12 mouse cellular contexts compared by ENCODE assay signal in the genomic region with DNA sequence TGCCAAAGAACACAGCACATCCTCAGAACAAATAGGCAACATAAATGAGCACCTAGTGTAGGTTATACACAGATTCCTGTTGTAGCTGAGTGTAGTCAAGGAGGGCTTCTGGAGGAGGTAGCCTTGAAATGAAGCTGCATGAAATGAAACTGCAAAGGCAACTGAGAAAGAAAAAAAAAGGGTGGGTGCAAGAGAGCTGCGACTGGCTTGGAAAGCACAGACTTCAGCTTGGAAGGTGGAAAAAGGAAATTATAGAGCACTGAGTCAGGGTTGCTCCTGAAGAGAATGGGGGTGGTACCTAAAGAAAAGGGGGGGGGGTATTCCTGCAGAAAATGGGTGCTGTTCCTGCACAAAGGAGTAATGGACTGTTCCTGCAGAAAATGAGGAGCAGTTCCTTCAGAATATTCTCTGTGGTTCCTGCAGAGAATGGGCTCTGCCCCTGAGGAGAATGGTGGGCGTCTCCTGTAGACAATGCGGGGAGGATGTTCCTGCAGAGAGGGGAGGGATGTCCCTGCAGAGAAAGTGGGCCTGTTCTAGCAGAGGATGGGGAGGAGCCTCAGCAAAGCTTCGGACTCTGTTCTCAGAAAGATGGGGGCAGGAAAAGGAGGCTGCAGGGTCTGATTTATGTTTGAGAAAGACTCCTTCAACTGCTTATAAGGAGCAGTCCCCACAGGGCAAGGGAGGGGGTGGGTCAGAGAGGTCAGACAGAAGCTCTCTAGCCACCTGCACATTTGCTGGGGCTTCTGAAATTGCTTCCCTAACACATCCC.
A peak's percentile ranks its signal among the peaks of the same experiment; 100 is the strongest.
DNase-seq lines count a peak whose midpoint lies in the region; ATAC-seq lines count a peak whose summit lies in the region.
"Had no signal": no experiment of that assay in that cellular context is flagged by ENCODE, and none has a peak within 500 bp of the region (broad histone marks: within the 10 kb centered on the region; RNA-seq: fewer than 3 reads in every experiment).

No protein-coding gene starts in this region.

- no peak overlapping the region for H3K4me3 ChIP-seq in kidney, embryonic 15.5 days (replicated peaks)
- H3K4me3 ChIP-seq in embryonic facial prominence, embryonic 11.5 days (ENCODE audit: low read depth, low read length) = no peak overlapping the region
- H3K4me3 ChIP-seq in midbrain, embryonic 13.5 days (replicated peaks) = no peak overlapping the region
- H3K4me3 ChIP-seq: embryonic facial prominence, embryonic 12.5 days; heart, embryonic 13.5 days had no signal

- no peaks in the 10 kb centered on the region for H3K9me3 ChIP-seq in kidney, embryonic 15.5 days (replicated peaks)
- H3K9me3 ChIP-seq in embryonic facial prominence, embryonic 11.5 days (replicated peaks; ENCODE audit: control insufficient read depth, low read length) = no peaks in the 10 kb centered on the region
- no peaks in the 10 kb centered on the region for H3K9me3 ChIP-seq in midbrain, embryonic 13.5 days
- H3K9me3 ChIP-seq: embryonic facial prominence, embryonic 12.5 days; heart, embryonic 13.5 days had no signal

- H3K4me1 ChIP-seq in kidney, embryonic 15.5 days = peaks cover 25% of the 10 kb centered on the region
- no peaks in the 10 kb centered on the region for H3K4me1 ChIP-seq in embryonic facial prominence, embryonic 11.5 days (ENCODE audit: control insufficient read depth, insufficient read depth, low read length)
- peaks cover 24% of the 10 kb centered on the region for H3K4me1 ChIP-seq in midbrain, embryonic 13.5 days (replicated peaks)

- peak overlapping the region; percentile 4 for H3K27ac ChIP-seq in kidney, embryonic 15.5 days
- H3K27ac ChIP-seq in embryonic facial prominence, embryonic 11.5 days (replicated peaks; ENCODE audit: low read depth, low read length) = no peak overlapping the region
- peak overlapping the region; percentile 39; the same call in 1 of the 2 replicates for H3K27ac ChIP-seq in midbrain, embryonic 13.5 days
- H3K27ac ChIP-seq: embryonic facial prominence, embryonic 12.5 days; heart, embryonic 13.5 days; liver, embryonic 14.5 days had no signal

- WGBS in kidney, embryonic 15.5 days = 14% methylated on average over 4 of the region's 4 CpGs
- 17% methylated on average over 4 of the region's 4 CpGs for WGBS in embryonic facial prominence, embryonic 11.5 days
- 19% methylated on average over 4 of the region's 4 CpGs for WGBS in midbrain, embryonic 13.5 days

- H3K4me2 ChIP-seq in kidney, embryonic 15.5 days = no peak overlapping the region
- H3K4me2 ChIP-seq in embryonic facial prominence, embryonic 11.5 days (ENCODE audit: low read depth, low read length) = no peak overlapping the region
- H3K4me2 ChIP-seq in midbrain, embryonic 13.5 days (replicated peaks) = no peak overlapping the region
- H3K4me2 ChIP-seq: embryonic facial prominence, embryonic 12.5 days had no signal

- peak; percentile 79 for ATAC-seq in kidney, embryonic 15.5 days (replicated peaks; ENCODE audit: low FRiP score)
- ATAC-seq in embryonic facial prominence, embryonic 11.5 days (replicated peaks; ENCODE audit: insufficient number of reproducible peaks, low FRiP score, low TSS enrichment, low read depth) = peak; percentile 66
- peak; percentile 21; the same call in 1 of the 2 replicates for ATAC-seq in midbrain, embryonic 13.5 days

- no peaks in the 10 kb centered on the region for H3K36me3 ChIP-seq in kidney, embryonic 15.5 days
- H3K36me3 ChIP-seq in embryonic facial prominence, embryonic 11.5 days (replicated peaks; ENCODE audit: control insufficient read depth, insufficient read depth, low read depth, low read length) = no peaks in the 10 kb centered on the region
- H3K36me3 ChIP-seq in midbrain, embryonic 13.5 days = no peaks in the 10 kb centered on the region
- H3K36me3 ChIP-seq: embryonic facial prominence, embryonic 12.5 days; heart, embryonic 13.5 days had no signal

- H3K9ac ChIP-seq in kidney, embryonic 15.5 days = no peak overlapping the region
- no peak overlapping the region for H3K9ac ChIP-seq in embryonic facial prominence, embryonic 11.5 days (replicated peaks; ENCODE audit: low read length)
- no peak overlapping the region for H3K9ac ChIP-seq in midbrain, embryonic 13.5 days (replicated peaks)
- H3K9ac ChIP-seq: embryonic facial prominence, embryonic 12.5 days; heart, embryonic 13.5 days; liver, embryonic 14.5 days had no signal

- H3K27me3 ChIP-seq in kidney, embryonic 15.5 days = no peaks in the 10 kb centered on the region
- H3K27me3 ChIP-seq in embryonic facial prominence, embryonic 11.5 days (ENCODE audit: control insufficient read depth, insufficient read depth, low read length) = no peaks in the 10 kb centered on the region
- no peaks in the 10 kb centered on the region for H3K27me3 ChIP-seq in midbrain, embryonic 13.5 days
- H3K27me3 ChIP-seq: embryonic facial prominence, embryonic 12.5 days; heart, embryonic 13.5 days had no signal

- DNase-seq in kidney, adult 18-20 months = no peak
- peak; percentile 12 for DNase-seq in ZHBTc4 (ENCODE audit: low read depth, low spot score)
- peak; percentile 48 for DNase-seq in embryonic facial prominence, embryonic 11.5 days (ENCODE audit: low spot score)
- no peak for DNase-seq in thymus, postnatal 14 days
- DNase-seq in adipocyte (ENCODE audit: low spot score) = no peak
- DNase-seq in heart, adult 8-10 months (ENCODE audit: low spot score) = no peak
- DNase-seq: kidney, postnatal 36 days had no signal

Comparison
In these comparisons a context has a peak if more than half of its experiments do, and no peak if none do; other contexts are left out.
1. ATAC-seq: peak in every context shown above with its lines; median percentile 79 in kidney, embryonic 15.5 days; 66 in embryonic facial prominence, embryonic 11.5 days; 21 in midbrain, embryonic 13.5 days.
2. DNase-seq: peak in ZHBTc4 (single experiment) and embryonic facial prominence, embryonic 11.5 days (single experiment); none in kidney, adult 18-20 months (single experiment), thymus, postnatal 14 days (single experiment), adipocyte (single experiment) and heart, adult 8-10 months (single experiment).